Mouse (Mus musculus): ENCODE data around the gene Sgca.

The Sgca gene

DNA sequence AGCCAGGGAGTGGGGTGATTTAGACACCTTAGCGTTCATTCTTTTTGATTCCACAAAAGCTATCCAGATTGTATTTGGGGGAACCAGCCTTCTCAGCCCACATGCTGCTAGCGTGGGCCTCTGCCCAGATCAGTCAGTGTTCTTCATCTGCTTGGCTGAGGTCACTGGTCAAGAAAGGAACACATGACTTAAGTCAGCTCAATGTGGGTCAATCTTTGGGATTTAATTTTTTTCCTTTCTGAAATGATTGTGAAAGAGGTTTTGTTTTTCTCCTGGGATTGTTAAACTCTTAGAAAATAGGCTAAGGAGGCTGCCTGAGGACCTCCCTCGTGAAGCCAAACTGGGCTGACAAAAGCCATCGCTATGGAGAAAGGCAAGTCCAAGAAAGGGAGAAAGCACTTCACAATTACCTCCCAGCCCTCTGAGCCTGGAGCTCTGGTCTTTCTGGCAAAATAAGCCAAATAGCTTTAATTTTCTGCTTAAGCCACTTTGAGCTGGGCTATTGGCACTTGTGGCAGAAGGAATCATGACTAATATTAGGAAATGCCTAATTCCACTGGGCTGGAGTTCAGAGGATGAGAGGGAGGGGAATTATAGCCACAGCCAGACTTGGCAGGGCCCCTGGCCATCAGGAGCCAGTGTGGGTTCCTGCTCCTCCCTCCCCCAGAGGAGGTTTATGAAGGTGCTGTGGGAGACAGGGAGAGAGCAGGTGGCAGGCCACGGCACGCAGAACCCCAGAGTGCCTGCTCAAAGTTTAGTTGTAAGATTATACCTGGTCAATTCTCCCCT lies 62.6 kb downstream of the Sgca start:
- DNase-seq (ENCODE audit: low spot score): no peak
